Mouse (Mus musculus) limb, embryonic 10.5 days (tissue): ENCODE measurements around the gene Itga9. TPM values are rescaled to one million over a fixed set of nuclear protein-coding genes. Genes with fewer than 3 reads are reported as not detected.

Experiments
- DNase-seq: peaks from one replicate; pipeline ENCODE4 v3.0.0-alpha.2; 2017; ENCODE audit warnings: low spot score
- H3K27ac ChIP-seq: fragments of 300-500 bp; sonication (generic); 2 replicates; pipeline ENCODE4 v1.5.1; 2016; ENCODE audit warnings: mild to moderate bottlenecking
- H3K27me3 ChIP-seq: fragments of 300-500 bp; sonication (generic); 2 replicates; pipeline ENCODE4 v1.6.1; 2016; ENCODE audit warnings: low read depth, mild to moderate bottlenecking; ENCODE audit not compliant: poor library complexity, severe bottlenecking
- H3K36me3 ChIP-seq: fragments of 300-500 bp; sonication (generic); 2 replicates; pipeline ENCODE4 v1.6.1; 2016; ENCODE audit warnings: mild to moderate bottlenecking, moderate library complexity
- H3K4me1 ChIP-seq: fragments of 300-500 bp; sonication (generic); 2 replicates; pipeline ENCODE4 v1.6.1; 2016
- H3K4me3 ChIP-seq: fragments of 300-500 bp; sonication (generic); 2 replicates; pipeline ENCODE4 v1.5.1; 2016; ENCODE audit warnings: mild to moderate bottlenecking, moderate library complexity
- H3K9me3 ChIP-seq: fragments of 300-500 bp; sonication (generic); replicated peaks from 2 replicates; pipeline ENCODE4 v1.6.1; 2016; ENCODE audit warnings: mild to moderate bottlenecking
- WGBS: fragments of 180-500 bp; shearing (Covaris S2); methylation state at CpG from one replicate; pipeline ENCODE4 v1.1.7; 2016; 5-methylcytosine and 5-hydroxymethylcytosine counted together
- polyA plus RNA-seq: library from polyadenylated mRNA; unstranded; fragments of >200 nt; fragmentation: Nextera tagmentation; extraction: Ambion mirVana; gene quantifications from 2 replicates; pipeline ENCODE4 v1.2.1, GENCODE M21; 2016

Gene Itga9
- polyA plus RNA-seq, 1 experiment from 2014 or later: 8.8 TPM

GRCm38 (mm10) chr9:118841247-118841646 lies 234.8 kb downstream of the Itga9 start:
- Histone ChIP-seq H3K4me1 (peaks cover 48% of the 10 kb centered on the region), H3K27ac (peak overlapping the region; percentile 1), H3K36me3 (peaks cover 24% of the 10 kb centered on the region), H3K4me3 (no peak overlapping the region), H3K9me3 (no peaks in the 10 kb centered on the region), H3K27me3 (no peaks in the 10 kb centered on the region)
- WGBS: 97% methylated on average over 6 of the region's 6 CpGs
- DNase-seq: no peak

GRCm38 (mm10) chr9:118841907-118842432 lies 235.5 kb downstream of the Itga9 start:
- Histone ChIP-seq H3K27ac (peak overlapping the region; percentile 7; the same call in 1 of the 2 replicates), H3K4me1 (peaks cover 47% of the 10 kb centered on the region), H3K27me3 (no peaks in the 10 kb centered on the region), H3K9me3 (no peaks in the 10 kb centered on the region), H3K4me3 (no peak overlapping the region), H3K36me3 (peaks cover 20% of the 10 kb centered on the region)
- DNase-seq: no peak
- WGBS: 65% methylated on average over 7 of the region's 7 CpGs

- Histone ChIP-seq H3K27ac (0 out of 2 replicates have a peak overlapping the region, but pooled peaks have one; percentile 6), H3K4me1 (peaks cover 40% of the 10 kb centered on the region), H3K9me3 (no peaks in the 10 kb centered on the region), H3K27me3 (no peaks in the 10 kb centered on the region), H3K36me3 (peaks cover 26% of the 10 kb centered on the region), H3K4me3 (no peak overlapping the region)
- WGBS: 65% methylated on average over 5 of the region's 5 CpGs
- DNase-seq: no peak
Observed at GRCm38 (mm10) chr9:118843711-118844110, 237.2 kb downstream of the Itga9 start.

- no peak for DNase-seq
- no peak overlapping the region for H3K27ac ChIP-seq
- WGBS: 23% methylated on average over 5 of the region's 5 CpGs
- peaks cover 21% of the 10 kb centered on the region for H3K36me3 ChIP-seq
- peaks cover 34% of the 10 kb centered on the region for H3K4me1 ChIP-seq
- H3K27me3 ChIP-seq: no peaks in the 10 kb centered on the region
- H3K4me3 ChIP-seq: no peak overlapping the region
- no peaks in the 10 kb centered on the region for H3K9me3 ChIP-seq
Observed at GRCm38 (mm10) chr9:118845003-118845402, 238.5 kb downstream of the Itga9 start.

- H3K4me1 ChIP-seq: peaks cover 22% of the 10 kb centered on the region
- H3K27ac ChIP-seq: no peak overlapping the region
- H3K36me3 ChIP-seq: peaks cover 20% of the 10 kb centered on the region
- no peaks in the 10 kb centered on the region for H3K27me3 ChIP-seq
- H3K9me3 ChIP-seq: no peaks in the 10 kb centered on the region
- no peak for DNase-seq
- H3K4me3 ChIP-seq: no peak overlapping the region
- WGBS: 82% methylated on average over 3 of the region's 3 CpGs
Observed at GRCm38 (mm10) chr9:118846766-118847165, 240.3 kb downstream of the Itga9 start.

GRCm38 (mm10) chr9:118856665-118857064 lies 250.2 kb downstream of the Itga9 start:
- no peaks in the 10 kb centered on the region for H3K9me3 ChIP-seq
- 93% methylated on average over 9 of the region's 9 CpGs for WGBS
- DNase-seq: no peak
- H3K4me1 ChIP-seq: peaks cover 32% of the 10 kb centered on the region
- no peaks in the 10 kb centered on the region; the same call in 1 of the 2 replicates for H3K36me3 ChIP-seq
- no peak overlapping the region for H3K27ac ChIP-seq
- H3K27me3 ChIP-seq: no peaks in the 10 kb centered on the region
- H3K4me3 ChIP-seq: no peak overlapping the region

- Histone ChIP-seq H3K9me3 (no peaks in the 10 kb centered on the region), H3K4me1 (peaks cover 57% of the 10 kb centered on the region), H3K27ac (peak overlapping the region; percentile 4), H3K4me3 (no peak overlapping the region), H3K27me3 (no peaks in the 10 kb centered on the region), H3K36me3 (no peaks in the 10 kb centered on the region)
- 25% methylated on average over 12 of the region's 12 CpGs for WGBS
- DNase-seq: no peak
Observed at GRCm38 (mm10) chr9:118860613-118861141, 254.2 kb downstream of the Itga9 start.

GRCm38 (mm10) chr9:118862214-118862613 lies 255.7 kb downstream of the Itga9 start:
- Histone ChIP-seq H3K27ac (peak overlapping the region; percentile 22; the same call in 1 of the 2 replicates), H3K4me1 (peaks cover 60% of the 10 kb centered on the region)

GRCm38 (mm10) chr9:118862852-118863260 lies 256.4 kb downstream of the Itga9 start:
- H3K4me1 ChIP-seq: peaks cover 63% of the 10 kb centered on the region
- no peaks in the 10 kb centered on the region for H3K9me3 ChIP-seq
- H3K36me3 ChIP-seq: peaks cover 5% of the 10 kb centered on the region
- 9% methylated on average over 9 of the region's 9 CpGs for WGBS
- DNase-seq: peak; percentile 81
- 0 out of 2 replicates have a peak overlapping the region, but pooled peaks have one; percentile 5 for H3K4me3 ChIP-seq
- peak overlapping the region; percentile 62 for H3K27ac ChIP-seq
- no peaks in the 10 kb centered on the region for H3K27me3 ChIP-seq

More at GRCm38 (mm10) chr9:118862214-118862613, 255.7 kb downstream of the Itga9 start:
- H3K36me3 ChIP-seq: peaks cover 5% of the 10 kb centered on the region
- no peaks in the 10 kb centered on the region for H3K9me3 ChIP-seq
- 0 out of 2 replicates have a peak overlapping the region, but pooled peaks have one; percentile 16 for H3K4me3 ChIP-seq
- no peak for DNase-seq
- no peaks in the 10 kb centered on the region for H3K27me3 ChIP-seq
- WGBS: 51% methylated on average over 12 of the region's 12 CpGs

- H3K36me3 ChIP-seq: peaks cover 5% of the 10 kb centered on the region
- H3K27me3 ChIP-seq: no peaks in the 10 kb centered on the region
- H3K9me3 ChIP-seq: no peaks in the 10 kb centered on the region
- DNase-seq: no peak
- no peak overlapping the region for H3K4me3 ChIP-seq
- peak overlapping the region; percentile 62 for H3K27ac ChIP-seq
- H3K4me1 ChIP-seq: peaks cover 64% of the 10 kb centered on the region
- 88% methylated on average over 8 of the region's 8 CpGs for WGBS
Observed at GRCm38 (mm10) chr9:118863528-118863927, 257.0 kb downstream of the Itga9 start.

GRCm38 (mm10) chr9:118866949-118867348 lies 260.5 kb downstream of the Itga9 start:
- Histone ChIP-seq H3K9me3 (no peaks in the 10 kb centered on the region), H3K4me1 (peaks cover 36% of the 10 kb centered on the region), H3K27ac (no peak overlapping the region), H3K4me3 (no peak overlapping the region), H3K27me3 (no peaks in the 10 kb centered on the region), H3K36me3 (peaks cover 20% of the 10 kb centered on the region)
- 91% methylated on average over 2 of the region's 2 CpGs for WGBS
- no peak for DNase-seq

GRCm38 (mm10) chr9:118867851-118868250 lies 261.4 kb downstream of the Itga9 start:
- H3K4me1 ChIP-seq: peaks cover 27% of the 10 kb centered on the region
- WGBS: 82% methylated on average over 8 of the region's 8 CpGs
- H3K4me3 ChIP-seq: no peak overlapping the region
- peaks cover 28% of the 10 kb centered on the region for H3K36me3 ChIP-seq
- H3K27ac ChIP-seq: no peak overlapping the region
- H3K27me3 ChIP-seq: no peaks in the 10 kb centered on the region
- no peaks in the 10 kb centered on the region for H3K9me3 ChIP-seq
- DNase-seq: no peak

- peak; percentile 71 for DNase-seq
- peaks cover 42% of the 10 kb centered on the region for H3K36me3 ChIP-seq
- peaks cover 25% of the 10 kb centered on the region for H3K4me1 ChIP-seq
- H3K9me3 ChIP-seq: no peaks in the 10 kb centered on the region
- no peak overlapping the region for H3K4me3 ChIP-seq
- H3K27me3 ChIP-seq: no peaks in the 10 kb centered on the region
- H3K27ac ChIP-seq: no peak overlapping the region
- WGBS: 56% methylated on average over 4 of the region's 4 CpGs
Observed at GRCm38 (mm10) chr9:118871089-118871488, 264.6 kb downstream of the Itga9 start.
